Mouse (Mus musculus): ENCODE measurements around the gene Prss40. TPM values are rescaled to one million over a fixed set of nuclear protein-coding genes. Genes with fewer than 3 reads are reported as not detected.
"Not testable (repeated sequence)": the region's sequence is repeated elsewhere in the genome, so short reads cannot be mapped to it uniquely, and the experiment has no call there.

Prss40 gene
- polyA plus RNA-seq, 1 experiment from 2014 or later = not detected

- no peak for ATAC-seq (replicated peaks)
- no peak overlapping the region for H3K27ac ChIP-seq (replicated peaks)
Observed at GRCm38 (mm10) chr1:34522850-34523244, 37.9 kb downstream of the Prss40 start.

GRCm38 (mm10) chr1:34522205-34522849, 38.4 kb downstream of the Prss40 start:
- no peak overlapping the region for H3K4me2 ChIP-seq (replicated peaks)
- no peak overlapping the region for H3K9ac ChIP-seq (replicated peaks)
- H3K4me1 ChIP-seq = no peaks in the 10 kb centered on the region
- H3K27me3 ChIP-seq = no peaks in the 10 kb centered on the region
- H3K4me3 ChIP-seq = no peak overlapping the region
- no peak for ATAC-seq (replicated peaks)
- no peaks in the 10 kb centered on the region for H3K9me3 ChIP-seq
- no peaks in the 10 kb centered on the region for H3K36me3 ChIP-seq
- WGBS = 86% methylated on average over 6 of the region's 6 CpGs
- H3K27ac ChIP-seq (replicated peaks) = no peak overlapping the region

More at GRCm38 (mm10) chr1:34522850-34523244, 37.9 kb downstream of the Prss40 start:
- Histone ChIP-seq H3K9ac (replicated peaks) (no peak overlapping the region), H3K4me3 (no peak overlapping the region), H3K4me2 (replicated peaks) (no peak overlapping the region), H3K27me3 (no peaks in the 10 kb centered on the region), H3K4me1 (no peaks in the 10 kb centered on the region), H3K36me3 (no peaks in the 10 kb centered on the region), H3K9me3 (no peaks in the 10 kb centered on the region)
- WGBS = 88% methylated on average over 3 of the region's 3 CpGs

GRCm38 (mm10) chr1:34518259-34518658, 42.5 kb downstream of the Prss40 start:
- no peak overlapping the region for H3K27ac ChIP-seq (replicated peaks)
- H3K9ac ChIP-seq (replicated peaks) = no peak overlapping the region
- H3K4me3 ChIP-seq = no peak overlapping the region
- ATAC-seq (replicated peaks) = no peak
- H3K4me1 ChIP-seq = no peaks in the 10 kb centered on the region
- no peaks in the 10 kb centered on the region for H3K9me3 ChIP-seq
- H3K27me3 ChIP-seq = no peaks in the 10 kb centered on the region
- no peaks in the 10 kb centered on the region for H3K36me3 ChIP-seq
- H3K4me2 ChIP-seq (replicated peaks) = no peak overlapping the region
- 77% methylated on average over 1 of the region's 1 CpGs for WGBS

GRCm38 (mm10) chr1:34517797-34518196, 42.9 kb downstream of the Prss40 start:
- H3K9ac ChIP-seq (replicated peaks); H3K27ac ChIP-seq (replicated peaks); H3K4me3 ChIP-seq; H3K9me3 ChIP-seq; H3K4me2 ChIP-seq (replicated peaks); H3K36me3 ChIP-seq; H3K27me3 ChIP-seq; H3K4me1 ChIP-seq; ATAC-seq (replicated peaks): not testable (repeated sequence)
- 67% methylated on average over 1 of the region's 1 CpGs for WGBS

- not testable (repeated sequence) for ATAC-seq (replicated peaks); H3K4me3 ChIP-seq
Observed at GRCm38 (mm10) chr1:34517297-34517696, 43.4 kb downstream of the Prss40 start.

GRCm38 (mm10) chr1:34516595-34516994, 44.1 kb downstream of the Prss40 start:
- no peak overlapping the region for H3K27ac ChIP-seq (replicated peaks)
- H3K4me2 ChIP-seq (replicated peaks) = no peak overlapping the region
- no peak overlapping the region for H3K4me3 ChIP-seq
- no peaks in the 10 kb centered on the region for H3K9me3 ChIP-seq
- H3K9ac ChIP-seq (replicated peaks) = no peak overlapping the region
- no peaks in the 10 kb centered on the region for H3K4me1 ChIP-seq
- H3K36me3 ChIP-seq = no peaks in the 10 kb centered on the region
- ATAC-seq (replicated peaks) = no peak
- WGBS = 36% methylated on average over 5 of the region's 5 CpGs
- H3K27me3 ChIP-seq = no peaks in the 10 kb centered on the region

More at GRCm38 (mm10) chr1:34517297-34517696, 43.4 kb downstream of the Prss40 start:
- not testable (repeated sequence) for H3K9ac ChIP-seq (replicated peaks); H3K36me3 ChIP-seq; H3K4me2 ChIP-seq (replicated peaks); H3K27me3 ChIP-seq; H3K27ac ChIP-seq (replicated peaks); H3K9me3 ChIP-seq; H3K4me1 ChIP-seq
- 66% methylated on average over 6 of the region's 6 CpGs for WGBS

GRCm38 (mm10) chr1:34513068-34513467, 47.7 kb downstream of the Prss40 start:
- no peak overlapping the region for H3K27ac ChIP-seq (replicated peaks)
- no peak overlapping the region for H3K4me3 ChIP-seq
- no peaks in the 10 kb centered on the region for H3K27me3 ChIP-seq
- no peaks in the 10 kb centered on the region for H3K9me3 ChIP-seq
- H3K4me2 ChIP-seq (replicated peaks) = no peak overlapping the region
- H3K4me1 ChIP-seq = no peaks in the 10 kb centered on the region
- no peaks in the 10 kb centered on the region for H3K36me3 ChIP-seq
- no peak overlapping the region for H3K9ac ChIP-seq (replicated peaks)
- ATAC-seq (replicated peaks) = no peak
- WGBS = 83% methylated on average over 4 of the region's 4 CpGs

- ATAC-seq (replicated peaks) = no peak
- 4% methylated on average over 3 of the region's 3 CpGs for WGBS
Observed at GRCm38 (mm10) chr1:34511027-34511426, 49.7 kb downstream of the Prss40 start.

GRCm38 (mm10) chr1:34510575-34510981, 50.2 kb downstream of the Prss40 start:
- Histone ChIP-seq H3K4me2 (replicated peaks) (no peak overlapping the region), H3K9ac (replicated peaks) (no peak overlapping the region), H3K4me3 (no peak overlapping the region), H3K27ac (replicated peaks) (no peak overlapping the region), H3K9me3 (no peaks in the 10 kb centered on the region), H3K27me3 (no peaks in the 10 kb centered on the region), H3K4me1 (no peaks in the 10 kb centered on the region), H3K36me3 (no peaks in the 10 kb centered on the region)
- ATAC-seq (replicated peaks) = no peak
- 4% methylated on average over 7 of the region's 7 CpGs for WGBS

More at GRCm38 (mm10) chr1:34511027-34511426, 49.7 kb downstream of the Prss40 start:
- no peak overlapping the region for H3K4me2 ChIP-seq (replicated peaks)
- H3K27me3 ChIP-seq = no peaks in the 10 kb centered on the region
- no peaks in the 10 kb centered on the region for H3K9me3 ChIP-seq
- H3K4me1 ChIP-seq = no peaks in the 10 kb centered on the region
- H3K4me3 ChIP-seq = no peak overlapping the region
- H3K36me3 ChIP-seq = no peaks in the 10 kb centered on the region
- no peak overlapping the region for H3K27ac ChIP-seq (replicated peaks)
- no peak overlapping the region for H3K9ac ChIP-seq (replicated peaks)

GRCm38 (mm10) chr1:34507986-34508385, 52.8 kb downstream of the Prss40 start:
- 80% methylated on average over 3 of the region's 3 CpGs for WGBS
- ATAC-seq (replicated peaks) = no peak
- no peak overlapping the region for H3K4me3 ChIP-seq
- no peak overlapping the region for H3K27ac ChIP-seq (replicated peaks)
- H3K27me3 ChIP-seq = no peaks in the 10 kb centered on the region
- no peaks in the 10 kb centered on the region for H3K9me3 ChIP-seq
- H3K36me3 ChIP-seq = no peaks in the 10 kb centered on the region
- H3K4me1 ChIP-seq = no peaks in the 10 kb centered on the region
- no peak overlapping the region for H3K9ac ChIP-seq (replicated peaks)
- no peak overlapping the region for H3K4me2 ChIP-seq (replicated peaks)

GRCm38 (mm10) chr1:34505970-34506551, 54.7 kb downstream of the Prss40 start:
- Histone ChIP-seq H3K4me1 (no peaks in the 10 kb centered on the region), H3K36me3 (no peaks in the 10 kb centered on the region), H3K4me3 (no peak overlapping the region), H3K27me3 (no peaks in the 10 kb centered on the region), H3K9me3 (no peaks in the 10 kb centered on the region), H3K4me2 (replicated peaks) (no peak overlapping the region), H3K27ac (replicated peaks) (no peak overlapping the region), H3K9ac (replicated peaks) (no peak overlapping the region)
- 84% methylated on average over 4 of the region's 4 CpGs for WGBS
- no peak for ATAC-seq (replicated peaks)

GRCm38 (mm10) chr1:34505307-34505706, 55.4 kb downstream of the Prss40 start:
- H3K27ac ChIP-seq (replicated peaks) = no peak overlapping the region
- no peaks in the 10 kb centered on the region for H3K9me3 ChIP-seq
- no peak overlapping the region for H3K4me2 ChIP-seq (replicated peaks)
- ATAC-seq (replicated peaks) = no peak
- H3K27me3 ChIP-seq = no peaks in the 10 kb centered on the region
- no peak overlapping the region for H3K4me3 ChIP-seq
- H3K36me3 ChIP-seq = no peaks in the 10 kb centered on the region
- H3K9ac ChIP-seq (replicated peaks) = no peak overlapping the region
- WGBS = 70% methylated on average over 7 of the region's 7 CpGs
- no peaks in the 10 kb centered on the region for H3K4me1 ChIP-seq

- no peaks in the 10 kb centered on the region for H3K4me1 ChIP-seq
- H3K4me3 ChIP-seq = no peak overlapping the region
- WGBS = 47% methylated on average over 3 of the region's 3 CpGs
- no peak overlapping the region for H3K4me2 ChIP-seq (replicated peaks)
- ATAC-seq (replicated peaks) = no peak
- no peaks in the 10 kb centered on the region for H3K27me3 ChIP-seq
- H3K36me3 ChIP-seq = no peaks in the 10 kb centered on the region
- H3K9me3 ChIP-seq = no peaks in the 10 kb centered on the region
- H3K9ac ChIP-seq (replicated peaks) = no peak overlapping the region
- H3K27ac ChIP-seq (replicated peaks) = no peak overlapping the region
Observed at GRCm38 (mm10) chr1:34502991-34503390, 57.8 kb downstream of the Prss40 start.

All from forebrain, embryonic 15.5 days (tissue).